Mouse (Mus musculus) urinary bladder, postnatal 14 days (tissue): ENCODE measurements around the gene Tmprss11f.
"Not testable (repeated sequence)": the region's sequence is repeated elsewhere in the genome, so short reads cannot be mapped to it uniquely, and the experiment has no call there.

Experiments used
- DNase-seq: peaks from one replicate; pipeline ENCODE4 v3.0.0; 2021; ENCODE audit warnings: low spot score

Tmprss11f gene

GRCm38 (mm10) chr5:86632324-86632723 lies at the start of gene Tmprss11f:
Gene Tmprss11f, minus strand, starts transcription at chr5:86632424.
- no peak for DNase-seq

- DNase-seq: no peak
Measured at GRCm38 (mm10) chr5:86676262-86676661, 44.0 kb upstream of the Tmprss11f start, which contains the start of gene Tmprss11b. Gene Tmprss11b, minus strand, starts transcription at chr5:86676362.

DNA sequence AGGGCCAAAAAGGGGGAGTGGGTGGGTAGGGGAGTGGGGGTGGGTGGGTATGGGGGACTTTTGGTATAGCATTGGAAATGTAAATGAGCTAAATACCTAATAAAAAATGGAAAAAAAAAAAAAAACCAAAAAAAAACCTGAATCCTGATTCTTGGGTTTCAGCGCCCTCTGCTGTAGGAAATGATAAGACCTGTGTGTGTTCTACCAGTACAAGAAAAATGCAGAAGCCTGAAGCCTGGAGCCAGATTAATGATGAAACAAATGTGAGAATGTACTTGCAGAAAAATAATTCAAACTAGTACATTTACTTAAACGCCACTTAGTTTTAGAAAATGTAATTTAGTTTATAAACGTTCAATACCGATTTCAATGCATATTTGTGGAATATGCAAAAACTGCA lies 17.0 kb upstream of the Tmprss11f start:
- DNase-seq: peak; percentile 57

DNA sequence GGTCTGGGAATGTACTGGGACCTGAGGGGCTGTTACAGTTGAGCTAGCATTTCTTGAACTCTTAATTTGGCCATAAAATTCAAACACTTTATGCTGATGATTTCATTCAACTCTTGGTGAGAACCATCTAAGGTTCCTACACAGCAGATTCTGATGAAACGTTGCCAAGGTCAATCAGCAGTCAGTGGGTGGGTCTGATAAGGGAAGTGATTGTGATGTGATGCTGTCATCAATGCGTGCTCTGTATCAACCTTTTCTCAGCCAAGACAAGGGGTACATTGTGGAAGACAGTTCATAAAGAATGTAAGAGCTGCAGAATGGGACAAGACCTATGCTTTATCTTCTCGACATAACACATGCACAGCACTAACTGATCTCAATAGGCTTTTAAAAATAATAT lies 8.6 kb upstream of the Tmprss11f start:
- DNase-seq: no peak

- no peak for DNase-seq
Measured at GRCm38 (mm10) chr5:86630700-86631099, 1.5 kb downstream of the Tmprss11f start.

GRCm38 (mm10) chr5:86621778-86622177 lies 10.4 kb downstream of the Tmprss11f start:
- no peak for DNase-seq

GRCm38 (mm10) chr5:86585896-86586295 lies 46.3 kb downstream of the Tmprss11f start:
- DNase-seq: no peak

DNA sequence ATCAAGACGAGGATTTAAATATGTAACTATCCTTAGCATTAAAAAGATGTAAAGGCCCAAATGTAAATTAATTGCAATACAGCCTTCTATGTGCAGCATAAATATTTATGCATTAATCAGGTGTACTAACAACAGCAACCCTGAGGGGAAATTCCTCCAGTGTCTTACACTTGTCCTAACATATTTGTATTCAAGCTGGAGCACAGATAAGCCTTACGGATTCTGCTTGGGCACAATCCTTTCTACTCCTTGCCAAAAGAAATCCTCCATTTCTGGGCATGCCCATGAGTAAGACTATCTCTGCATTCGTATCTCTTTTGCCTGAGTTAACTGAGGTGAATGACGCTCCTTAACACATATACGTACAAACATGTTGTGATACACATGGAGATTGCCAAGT lies 49.6 kb downstream of the Tmprss11f start:
- no peak for DNase-seq

DNA sequence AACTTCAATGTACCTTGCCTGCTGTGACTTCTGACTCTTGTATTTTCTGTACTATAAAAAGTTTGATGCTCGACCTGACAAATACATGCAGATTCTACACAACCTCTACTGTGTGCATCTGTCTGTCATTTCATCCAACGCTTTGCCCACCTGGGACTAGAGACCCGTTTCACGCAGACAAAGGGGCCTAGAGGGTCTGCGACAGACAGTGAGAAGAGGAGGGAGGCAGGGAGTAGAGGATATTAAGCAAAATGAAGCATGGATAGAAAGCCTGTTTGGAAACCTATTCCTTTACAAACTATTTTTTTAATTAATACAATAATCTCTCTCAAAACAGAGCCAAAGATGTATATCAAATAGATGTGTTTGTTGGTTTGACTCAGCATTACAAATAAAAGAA lies 50.2 kb downstream of the Tmprss11f start:
- no peak for DNase-seq

DNA sequence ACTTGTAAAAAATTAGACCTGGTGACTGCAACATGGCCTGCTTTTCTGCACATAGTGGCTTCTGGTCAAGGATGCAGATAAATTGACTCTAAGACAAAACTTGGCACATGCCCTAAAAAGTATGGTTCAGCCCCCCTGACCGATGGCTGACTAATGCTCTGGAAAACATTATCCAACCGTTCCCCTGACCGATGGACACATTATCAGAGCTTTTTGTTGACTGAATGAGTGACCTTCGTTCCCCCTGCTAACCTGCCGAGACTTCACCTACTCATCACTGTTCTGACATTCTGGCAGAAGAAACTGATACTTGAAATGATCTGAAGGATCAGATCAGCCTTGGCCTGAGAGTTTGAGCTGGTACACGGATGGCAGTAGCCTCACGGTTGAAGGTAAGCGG lies 53.5 kb downstream of the Tmprss11f start:
- not testable (repeated sequence) for DNase-seq

GRCm38 (mm10) chr5:86546693-86547092 lies 85.5 kb downstream of the Tmprss11f start:
- no peak for DNase-seq

DNA sequence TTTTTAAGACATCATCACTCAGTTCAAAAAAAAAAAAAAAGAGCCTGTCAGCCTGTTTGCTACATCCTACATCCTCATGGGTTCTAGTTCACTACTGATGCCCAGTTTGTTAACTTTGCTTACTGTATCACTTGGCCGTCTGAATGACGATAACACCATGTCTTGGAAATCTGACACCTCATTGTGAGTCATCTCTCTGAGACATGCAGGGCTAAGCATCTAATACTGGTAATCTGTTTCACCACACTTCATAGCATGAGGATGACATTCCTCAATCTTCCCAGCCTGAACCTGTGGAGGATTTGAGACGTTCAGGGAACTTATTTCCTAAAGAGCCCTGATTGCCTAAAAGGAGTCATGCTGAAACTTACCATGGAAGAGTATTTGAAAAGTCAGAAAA lies 91.6 kb downstream of the Tmprss11f start:
- no peak for DNase-seq

DNA sequence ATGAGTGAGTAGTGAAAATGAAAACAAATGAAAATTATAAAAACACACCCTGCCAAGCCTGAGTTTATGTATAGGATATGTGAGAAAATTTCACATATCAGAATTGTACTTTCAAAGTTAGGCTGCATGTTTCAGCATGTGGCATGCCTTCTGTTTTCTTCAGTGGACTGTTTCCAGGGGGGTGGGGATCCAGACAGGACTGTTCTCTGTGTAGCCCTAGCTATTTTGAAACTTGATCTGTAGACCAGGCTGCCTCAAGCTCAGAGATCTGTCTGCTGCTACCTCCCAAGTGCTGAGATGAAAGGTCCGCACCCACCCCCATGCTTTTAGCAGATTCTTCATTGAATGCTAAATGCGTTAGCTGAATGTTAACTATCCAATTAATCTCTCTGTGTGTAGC lies 103.5 kb downstream of the Tmprss11f start:
- no peak for DNase-seq

DNA sequence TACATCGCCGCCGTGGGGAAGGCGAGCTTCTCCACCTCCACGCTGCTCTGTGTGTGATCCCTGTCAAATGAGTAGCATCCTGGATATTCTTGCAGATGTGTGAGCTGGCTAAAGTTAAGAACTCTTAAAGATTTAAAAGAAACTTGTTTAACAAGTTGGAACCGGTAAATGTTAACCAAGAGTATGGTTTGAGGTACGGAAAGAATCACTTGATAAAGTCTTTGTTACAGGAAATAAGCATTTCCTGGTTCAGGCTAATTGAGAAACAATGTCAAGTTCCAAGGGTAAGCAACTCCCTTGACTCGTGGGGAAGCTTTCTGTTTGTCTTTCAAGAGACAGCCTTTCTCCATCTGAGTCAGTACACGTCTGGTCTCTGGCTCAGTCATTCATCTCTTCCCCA lies 113.7 kb downstream of the Tmprss11f start, which contains the start of gene Tmprss11g:
Gene Tmprss11g, minus strand, starts transcription at position 101 of the 400 bp plus-strand sequence.
- no peak for DNase-seq

DNA sequence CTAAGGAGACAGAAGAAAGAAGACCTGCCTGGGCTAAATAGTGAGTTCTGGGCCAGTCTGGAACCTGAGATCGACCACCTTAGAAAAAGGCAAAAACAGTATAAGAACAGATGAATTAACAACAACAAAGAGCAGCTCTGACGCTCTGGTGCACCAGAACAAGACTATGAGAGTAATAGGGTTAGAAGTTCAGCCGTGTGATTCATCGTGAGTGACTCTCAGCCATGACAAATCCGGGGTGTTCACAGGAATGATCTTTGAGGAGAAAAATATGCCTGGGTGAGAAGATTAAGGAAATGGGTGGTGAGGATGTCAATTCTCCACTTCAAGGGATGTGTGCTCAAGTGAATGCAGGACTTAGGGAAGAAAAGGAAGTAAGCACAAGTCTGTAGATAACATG lies 120.7 kb downstream of the Tmprss11f start:
- no peak for DNase-seq

GRCm38 (mm10) chr5:86493453-86493852 lies 138.8 kb downstream of the Tmprss11f start:
- no peak for DNase-seq

DNA sequence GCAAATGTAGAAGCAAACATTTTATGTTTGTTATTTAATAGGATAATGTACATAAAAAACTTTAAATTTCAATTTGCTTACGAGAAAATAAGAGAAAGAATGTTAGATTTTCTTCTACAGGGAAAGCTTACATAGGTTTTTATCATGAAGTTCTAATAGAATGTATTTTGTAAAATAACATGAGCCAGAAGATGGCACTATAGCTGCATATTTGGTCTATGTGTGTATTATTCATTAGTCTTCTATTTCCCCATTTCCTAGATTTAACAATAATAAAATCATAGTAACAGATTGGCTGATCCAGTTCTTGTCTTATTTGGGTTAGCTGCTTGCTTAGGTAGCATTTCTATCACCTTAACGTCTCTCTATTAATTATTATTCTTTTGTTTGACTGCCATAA lies 149.7 kb downstream of the Tmprss11f start:
- DNase-seq: no peak

DNA sequence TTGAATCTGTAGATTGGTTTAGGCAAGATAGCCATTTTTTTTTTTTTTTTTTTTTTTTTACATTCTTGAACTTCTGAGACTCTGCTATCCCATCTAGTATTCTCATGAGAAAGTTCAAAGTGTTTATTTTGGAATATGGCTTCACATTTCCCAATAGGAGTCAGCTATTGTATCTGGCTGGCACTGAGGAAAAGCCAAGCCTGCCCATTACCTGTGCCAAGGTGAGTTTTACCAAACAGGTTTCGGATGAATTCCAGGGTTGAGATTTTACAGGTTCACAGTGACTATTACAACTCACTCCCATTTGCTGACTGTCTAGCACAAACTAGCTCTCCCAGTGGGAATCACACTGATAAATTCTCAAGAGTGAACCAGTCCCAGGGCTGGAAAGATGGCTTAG lies 150.2 kb downstream of the Tmprss11f start:
- no peak for DNase-seq

DNA sequence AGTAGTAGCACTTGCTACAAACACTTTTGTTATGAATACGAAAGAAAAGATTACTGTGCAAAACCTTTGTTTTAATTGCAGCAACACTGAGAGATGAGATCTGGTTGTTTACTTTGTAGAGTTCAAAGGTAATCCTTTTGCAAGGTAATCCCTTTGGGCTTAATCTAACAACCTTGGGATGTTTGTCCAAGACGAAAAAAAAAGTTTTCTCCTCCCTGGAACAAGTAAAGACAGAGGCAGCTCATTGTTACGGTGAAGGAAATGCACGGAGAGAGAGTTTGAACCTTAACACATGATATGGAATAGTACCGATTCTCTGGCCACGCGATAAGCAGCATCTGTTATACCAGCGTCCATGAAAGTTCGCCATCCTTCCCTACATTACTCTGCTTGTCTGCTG lies 158.4 kb downstream of the Tmprss11f start:
- DNase-seq: no peak
